Mouse (Mus musculus) heart, embryonic 12.5 days (tissue): ENCODE results near the gene Atg101. TPM values are rescaled to one million over a fixed set of nuclear protein-coding genes. Genes with fewer than 3 reads are reported as not detected.

Experiments used
- ATAC-seq: fragments of 200-750 bp; cut with Nextera tagmentation; 2 replicates; pipeline ENCODE4 v1.8.0; 2017; ENCODE audit warnings: moderate TSS enrichment, moderate library complexity; ENCODE audit not compliant: insufficient number of reproducible peaks, low FRiP score
- H3K27ac ChIP-seq: fragments of 300-500 bp; sonication (generic); 2 replicates; pipeline ENCODE4 v1.5.1; 2016; ENCODE audit warnings: mild to moderate bottlenecking, moderate library complexity; ENCODE audit not compliant: poor library complexity, severe bottlenecking
- H3K27me3 ChIP-seq: fragments of 300-500 bp; sonication (generic); replicated peaks from 2 replicates; pipeline ENCODE4 v1.6.1; 2016; ENCODE audit warnings: mild to moderate bottlenecking, moderate library complexity
- H3K36me3 ChIP-seq: fragments of 300-500 bp; sonication (generic); 2 replicates; pipeline ENCODE4 v1.6.1; 2016; ENCODE audit warnings: mild to moderate bottlenecking, moderate library complexity
- H3K4me1 ChIP-seq: fragments of 300-500 bp; sonication (generic); replicated peaks from 2 replicates; pipeline ENCODE4 v1.6.1; 2016; ENCODE audit warnings: mild to moderate bottlenecking
- H3K4me2 ChIP-seq: fragments of 300-500 bp; sonication (generic); 2 replicates; pipeline ENCODE4 v1.6.1; 2016; ENCODE audit warnings: mild to moderate bottlenecking, moderate library complexity
- H3K4me3 ChIP-seq: fragments of 300-500 bp; sonication (generic); 2 replicates; pipeline ENCODE4 v1.5.1; 2016; ENCODE audit warnings: mild to moderate bottlenecking
- H3K9ac ChIP-seq: fragments of 300-500 bp; sonication (generic); 2 replicates; pipeline ENCODE4 v1.6.1; 2016; ENCODE audit warnings: mild to moderate bottlenecking, moderate library complexity
- H3K9me3 ChIP-seq: fragments of 300-500 bp; sonication (generic); replicated peaks from 2 replicates; pipeline ENCODE4 v1.6.1; 2016; ENCODE audit warnings: mild to moderate bottlenecking, moderate library complexity
- WGBS: fragments of 180-500 bp; shearing (Covaris S2); methylation state at CpG from one replicate; pipeline ENCODE4 v1.1.7; 2016; 5-methylcytosine and 5-hydroxymethylcytosine counted together
- polyA plus RNA-seq: library from polyadenylated mRNA; unstranded; fragments of >200 nt; fragmentation: Nextera tagmentation; extraction: Ambion mirVana; gene quantifications from 2 replicates; pipeline ENCODE4 v1.2.1, GENCODE M21; 2016

Gene Atg101
- polyA plus RNA-seq, 1 experiment from 2014 or later: 49.7 TPM

GRCm38 (mm10) chr15:101255842-101256462 lies 28.1 kb upstream of the Atg101 start:
- WGBS: 74% methylated on average over 7 of the region's 7 CpGs
- H3K9me3 ChIP-seq: no peaks in the 10 kb centered on the region
- H3K27me3 ChIP-seq: no peaks in the 10 kb centered on the region
- no peak for ATAC-seq
- H3K4me2 ChIP-seq: no peak overlapping the region
- H3K9ac ChIP-seq: peak overlapping the region; percentile 10; the same call in 1 of the 2 replicates
- H3K4me1 ChIP-seq: peaks cover 45% of the 10 kb centered on the region
- no peaks in the 10 kb centered on the region for H3K36me3 ChIP-seq
- H3K27ac ChIP-seq: no peak overlapping the region
- no peak overlapping the region for H3K4me3 ChIP-seq

- H3K9ac ChIP-seq: peak overlapping the region; percentile 10; the same call in 1 of the 2 replicates
- H3K4me1 ChIP-seq: peaks cover 52% of the 10 kb centered on the region
- no peak overlapping the region for H3K4me3 ChIP-seq
- H3K4me2 ChIP-seq: no peak overlapping the region
- ATAC-seq: no peak
- H3K9me3 ChIP-seq: no peaks in the 10 kb centered on the region
- no peak overlapping the region for H3K27ac ChIP-seq
- H3K36me3 ChIP-seq: no peaks in the 10 kb centered on the region
- H3K27me3 ChIP-seq: no peaks in the 10 kb centered on the region
- WGBS: 63% methylated on average over 14 of the region's 14 CpGs
Measured at GRCm38 (mm10) chr15:101256463-101257206, 27.4 kb upstream of the Atg101 start.

GRCm38 (mm10) chr15:101258420-101258819 lies 25.7 kb upstream of the Atg101 start:
- Histone ChIP-seq H3K4me1 (peaks cover 62% of the 10 kb centered on the region), H3K4me3 (no peak overlapping the region), H3K4me2 (no peak overlapping the region), H3K27me3 (no peaks in the 10 kb centered on the region), H3K9me3 (no peaks in the 10 kb centered on the region), H3K27ac (no peak overlapping the region), H3K36me3 (no peaks in the 10 kb centered on the region), H3K9ac (no peak overlapping the region)
- no peak for ATAC-seq
- 86% methylated on average over 11 of the region's 11 CpGs for WGBS

GRCm38 (mm10) chr15:101259922-101260321 lies 24.1 kb upstream of the Atg101 start:
- no peak overlapping the region for H3K4me2 ChIP-seq
- H3K9ac ChIP-seq: peak overlapping the region; percentile 55; the same call in 1 of the 2 replicates

DNA sequence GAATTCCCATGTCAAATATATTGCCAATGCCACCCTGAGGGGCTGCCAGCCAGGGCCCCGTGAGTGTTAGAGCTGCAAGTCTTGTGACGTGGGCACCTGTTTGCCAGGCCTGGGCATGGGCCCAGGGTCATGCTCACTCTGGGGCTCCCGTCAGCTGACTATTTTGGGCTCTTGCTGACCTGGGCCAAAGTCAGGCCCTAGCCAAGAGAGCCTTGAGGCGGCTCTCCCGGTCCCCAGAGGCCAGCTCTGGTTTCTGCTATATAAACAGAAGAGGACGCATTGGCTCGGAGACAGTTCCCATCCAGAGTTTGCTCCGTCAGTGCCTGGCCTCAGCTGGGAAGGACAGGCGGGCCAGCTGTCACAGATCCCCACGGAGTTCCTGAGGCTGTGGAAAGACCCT lies 23.7 kb upstream of the Atg101 start:
- Histone ChIP-seq H3K4me1 (peaks cover 59% of the 10 kb centered on the region), H3K27ac (peak overlapping the region; percentile 93), H3K4me3 (no peak overlapping the region), H3K4me2 (peak overlapping the region; percentile 44; the same call in 1 of the 2 replicates), H3K9me3 (no peaks in the 10 kb centered on the region), H3K9ac (peak overlapping the region; percentile 55), H3K36me3 (no peaks in the 10 kb centered on the region), H3K27me3 (no peaks in the 10 kb centered on the region)
- WGBS: 32% methylated on average over 10 of the region's 10 CpGs
- ATAC-seq: no peak

More at GRCm38 (mm10) chr15:101259922-101260321, 24.1 kb upstream of the Atg101 start:
- H3K9me3 ChIP-seq: no peaks in the 10 kb centered on the region
- H3K27ac ChIP-seq: peak overlapping the region; percentile 93
- H3K4me1 ChIP-seq: peaks cover 57% of the 10 kb centered on the region
- H3K4me3 ChIP-seq: no peak overlapping the region
- H3K27me3 ChIP-seq: no peaks in the 10 kb centered on the region
- H3K36me3 ChIP-seq: no peaks in the 10 kb centered on the region
- no peak for ATAC-seq
- 84% methylated on average over 3 of the region's 3 CpGs for WGBS

GRCm38 (mm10) chr15:101260874-101261622 lies 23.0 kb upstream of the Atg101 start:
- no peaks in the 10 kb centered on the region for H3K9me3 ChIP-seq
- peak overlapping the region; percentile 55 for H3K9ac ChIP-seq
- peak overlapping the region; percentile 44 for H3K4me2 ChIP-seq
- 15% methylated on average over 13 of the region's 13 CpGs for WGBS
- ATAC-seq: no peak
- H3K27me3 ChIP-seq: no peaks in the 10 kb centered on the region
- peaks cover 59% of the 10 kb centered on the region for H3K4me1 ChIP-seq
- no peaks in the 10 kb centered on the region for H3K36me3 ChIP-seq
- no peak overlapping the region for H3K4me3 ChIP-seq
- H3K27ac ChIP-seq: peak overlapping the region; percentile 93

- no peaks in the 10 kb centered on the region for H3K36me3 ChIP-seq
- no peak overlapping the region for H3K4me2 ChIP-seq
- no peaks in the 10 kb centered on the region for H3K27me3 ChIP-seq
- WGBS: 55% methylated on average over 5 of the region's 5 CpGs
- ATAC-seq: peak; percentile 13; the same call in 1 of the 2 replicates
- H3K9me3 ChIP-seq: no peaks in the 10 kb centered on the region
- no peak overlapping the region for H3K4me3 ChIP-seq
- peak overlapping the region; percentile 93 for H3K27ac ChIP-seq
- 0 out of 2 replicates have a peak overlapping the region, but pooled peaks have one; percentile 7 for H3K9ac ChIP-seq
- H3K4me1 ChIP-seq: peaks cover 60% of the 10 kb centered on the region
Measured at GRCm38 (mm10) chr15:101262502-101262901, 21.6 kb upstream of the Atg101 start.

DNA sequence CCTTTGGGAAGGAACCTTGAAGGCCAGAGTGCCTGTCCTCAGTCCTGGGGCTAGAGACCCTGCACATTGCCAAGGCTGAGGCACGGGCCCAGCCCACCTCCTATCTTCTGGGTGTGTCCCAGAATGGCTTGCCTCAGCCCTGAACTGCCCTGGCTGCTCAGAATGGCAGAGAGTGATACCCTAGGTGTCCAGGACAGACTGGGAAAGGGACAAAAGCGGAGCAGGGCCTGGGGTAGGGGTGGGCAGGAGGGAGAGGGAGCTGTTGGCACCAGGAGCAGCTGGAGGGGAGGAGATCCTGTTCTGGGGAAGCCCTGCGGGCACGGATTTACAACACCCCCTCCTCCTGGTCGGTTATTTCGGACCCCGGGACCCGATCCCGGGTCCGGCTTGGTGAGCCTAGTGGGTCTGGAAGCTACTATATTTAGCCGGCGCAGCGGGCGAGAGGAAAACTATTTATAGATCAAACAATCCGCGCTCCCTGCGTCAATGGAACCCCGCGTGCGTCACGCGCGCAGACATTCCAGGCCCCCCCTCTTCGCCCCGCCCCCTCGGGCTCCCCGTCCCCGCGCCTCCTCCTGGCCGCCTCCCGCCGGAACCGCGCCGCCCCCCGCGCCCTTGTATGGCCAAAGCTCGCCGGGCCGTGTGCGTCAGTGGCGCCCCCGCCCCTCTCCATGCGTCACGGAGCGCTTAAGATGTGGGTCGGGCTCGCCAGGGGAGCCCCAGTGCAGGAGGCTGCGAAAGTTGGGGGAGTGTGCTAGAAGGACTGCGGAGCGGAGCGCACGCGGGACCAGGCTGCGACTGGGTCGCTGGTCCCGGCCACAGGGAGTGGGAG lies 17.7 kb upstream of the Atg101 start:
- peak; percentile 85 for ATAC-seq
- H3K27me3 ChIP-seq: no peaks in the 10 kb centered on the region
- peak overlapping the region; percentile 87 for H3K9ac ChIP-seq
- H3K36me3 ChIP-seq: peaks cover 14% of the 10 kb centered on the region
- no peaks in the 10 kb centered on the region for H3K9me3 ChIP-seq
- H3K27ac ChIP-seq: peak overlapping the region; percentile 91
- H3K4me1 ChIP-seq: peaks cover 66% of the 10 kb centered on the region
- 1% methylated on average over 54 of the region's 57 CpGs for WGBS
- H3K4me3 ChIP-seq: peak overlapping the region; percentile 65
- H3K4me2 ChIP-seq: peak overlapping the region; percentile 94

DNA sequence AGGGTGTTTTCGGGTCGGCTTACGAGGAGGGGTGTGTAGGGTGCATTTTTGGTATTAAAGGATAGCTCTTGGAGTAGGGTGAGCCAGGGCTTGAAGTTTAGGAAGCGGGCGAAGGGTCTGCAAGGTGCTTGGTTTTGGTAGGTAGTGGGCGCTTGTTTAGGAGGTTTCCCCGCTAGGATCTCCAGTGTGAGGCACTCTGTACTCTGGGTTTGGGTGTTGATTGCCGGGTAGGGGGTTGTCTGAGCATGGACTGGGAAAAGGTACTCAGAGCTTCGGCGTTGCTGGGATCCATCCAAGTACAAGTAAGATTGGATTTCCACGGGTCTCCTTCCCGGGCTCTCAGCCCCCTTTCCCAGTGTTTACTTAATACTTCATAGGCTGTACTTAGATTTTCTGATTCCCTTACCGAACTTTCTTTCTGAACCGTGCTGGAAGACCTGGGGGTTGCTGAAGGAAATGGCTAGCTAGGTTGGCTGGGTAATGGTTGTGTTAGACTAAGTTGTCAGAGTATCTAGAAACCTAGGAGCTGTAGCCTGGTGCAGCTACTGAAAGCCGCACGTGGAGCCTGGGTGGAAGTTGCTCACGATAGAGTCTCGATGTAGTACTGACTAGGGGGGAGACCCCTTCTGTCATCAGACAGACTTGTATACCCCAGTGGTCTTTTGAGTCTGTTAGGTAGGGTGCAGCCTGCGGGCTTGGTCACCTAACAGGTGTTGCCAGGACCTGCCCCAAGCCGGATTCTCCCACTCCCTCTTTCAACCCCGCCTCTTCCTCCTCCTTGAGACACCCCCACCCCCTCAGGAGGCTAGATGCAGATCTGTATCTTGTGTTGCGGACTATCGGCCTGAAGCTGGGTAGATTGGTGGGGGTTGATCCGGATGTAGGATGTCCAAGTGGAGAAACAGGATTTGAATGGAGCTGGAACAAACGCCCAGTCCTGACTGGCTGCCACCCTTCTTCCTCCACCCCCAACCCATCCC lies 16.7 kb upstream of the Atg101 start:
- Histone ChIP-seq H3K27me3 (no peaks in the 10 kb centered on the region), H3K9ac (peak overlapping the region; percentile 87), H3K4me3 (peak overlapping the region; percentile 65), H3K9me3 (no peaks in the 10 kb centered on the region), H3K4me1 (peaks cover 56% of the 10 kb centered on the region), H3K27ac (peak overlapping the region; percentile 84), H3K4me2 (peak overlapping the region; percentile 94), H3K36me3 (peaks cover 24% of the 10 kb centered on the region)
- WGBS: 3% methylated on average over 25 of the region's 25 CpGs
- no peak; the same call in 1 of the 2 replicates for ATAC-seq
